Mouse (Mus musculus) forebrain, embryonic 10.5 days (tissue): ENCODE measurements around the gene Thap8. TPM values are rescaled to one million over a fixed set of nuclear protein-coding genes. Genes with fewer than 3 reads are reported as not detected.
A peak's percentile ranks its signal among the peaks of the same experiment; 100 is the strongest.

ENCODE experiments used
- DNase-seq: peaks from one replicate; pipeline ENCODE4 v3.0.0-alpha.2; 2017; ENCODE audit warnings: low spot score; ENCODE audit errors: extremely low spot score
- H3K27ac ChIP-seq: fragments of 300-500 bp; sonication (generic); 2 replicates; pipeline ENCODE4 v1.5.1; 2016; ENCODE audit warnings: mild to moderate bottlenecking
- H3K27me3 ChIP-seq: fragments of 300-500 bp; sonication (generic); 2 replicates; pipeline ENCODE4 v1.6.1; 2016; ENCODE audit warnings: mild to moderate bottlenecking; ENCODE audit not compliant: poor library complexity, severe bottlenecking
- H3K36me3 ChIP-seq: fragments of 300-500 bp; sonication (generic); replicated peaks from 2 replicates; pipeline ENCODE4 v1.6.1; 2016; ENCODE audit warnings: mild to moderate bottlenecking, moderate library complexity
- H3K4me1 ChIP-seq: fragments of 300-500 bp; sonication (generic); 2 replicates; pipeline ENCODE4 v1.6.1; 2016
- H3K4me3 ChIP-seq: fragments of 300-500 bp; sonication (generic); 2 replicates; pipeline ENCODE4 v1.5.1; 2016; ENCODE audit warnings: mild to moderate bottlenecking, moderate library complexity
- H3K9me3 ChIP-seq: fragments of 300-500 bp; sonication (generic); 2 replicates; pipeline ENCODE4 v1.6.1; 2016; ENCODE audit warnings: mild to moderate bottlenecking, moderate library complexity
- WGBS: fragments of 180-500 bp; shearing (Covaris S2); methylation state at CpG from one replicate; pipeline ENCODE4 v1.1.7; 2016; 5-methylcytosine and 5-hydroxymethylcytosine counted together
- polyA plus RNA-seq: library from polyadenylated mRNA; unstranded; fragments of >200 nt; fragmentation: Nextera tagmentation; extraction: Ambion mirVana; gene quantifications from 2 replicates; pipeline ENCODE4 v1.2.1, GENCODE M21; 2016

Gene Thap8
- polyA plus RNA-seq, 1 experiment from 2014 or later: 0.48 TPM

DNA sequence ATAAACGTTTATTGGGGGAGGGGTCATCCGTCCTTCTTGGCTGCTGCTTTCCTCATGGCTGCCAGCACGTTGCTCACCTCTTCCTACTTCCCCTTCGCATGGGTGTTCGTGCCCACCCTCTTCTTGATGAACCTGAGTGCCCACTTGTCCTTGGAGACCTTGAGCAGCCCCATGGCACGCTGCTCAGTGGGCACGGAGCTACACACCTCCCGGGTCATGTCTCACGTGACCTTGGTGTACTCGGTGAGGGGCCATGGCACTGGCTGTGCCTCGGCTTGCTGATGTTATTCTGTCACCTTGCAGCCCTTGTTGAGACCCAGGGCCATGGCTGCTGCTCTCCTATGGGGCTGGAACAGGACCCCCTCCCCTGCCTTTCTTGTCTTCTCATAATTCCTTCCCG lies 30.2 kb downstream of the Thap8 start:
- 90% methylated on average over 12 of the region's 12 CpGs for WGBS
- no peak for DNase-seq
- peaks cover 43% of the 10 kb centered on the region for H3K4me1 ChIP-seq
- H3K9me3 ChIP-seq: no peaks in the 10 kb centered on the region
- H3K27me3 ChIP-seq: no peaks in the 10 kb centered on the region
- H3K4me3 ChIP-seq: 0 out of 2 replicates have a peak overlapping the region, but pooled peaks have one; percentile 66
- H3K36me3 ChIP-seq: peaks cover 62% of the 10 kb centered on the region
- no peak overlapping the region for H3K27ac ChIP-seq

DNA sequence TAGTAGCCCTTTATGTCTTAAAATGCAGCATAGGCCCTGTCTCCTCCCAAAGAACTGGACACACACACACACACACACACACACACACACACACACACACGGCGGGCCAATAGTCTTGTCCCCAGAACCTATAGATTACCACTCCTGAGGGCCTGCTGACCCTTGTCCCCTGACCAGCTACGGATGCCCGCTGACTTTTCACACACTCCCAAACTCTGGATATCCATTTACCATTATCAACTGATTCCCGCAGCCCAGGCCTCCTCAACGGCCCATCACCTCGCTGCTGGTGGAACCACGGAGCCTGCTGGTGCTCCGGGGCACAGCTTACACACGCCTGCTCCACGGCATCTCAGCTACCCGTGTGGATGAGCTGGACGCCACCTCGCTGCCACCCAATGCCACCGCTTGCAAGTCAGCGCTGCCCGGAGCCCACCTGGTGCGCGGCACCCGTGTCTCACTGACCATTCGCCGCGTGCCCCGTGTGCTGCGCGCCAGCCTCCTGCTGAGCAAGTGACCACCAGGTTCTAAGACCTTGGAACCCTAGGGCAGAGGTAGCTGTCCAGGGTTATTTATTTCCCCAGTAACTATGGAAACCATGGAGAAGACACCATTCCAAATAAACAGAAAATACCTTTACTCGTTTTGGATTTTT lies 33.9 kb downstream of the Thap8 start:
- Histone ChIP-seq H3K27ac (no peak overlapping the region), H3K9me3 (no peaks in the 10 kb centered on the region), H3K36me3 (peaks cover 53% of the 10 kb centered on the region), H3K4me1 (peaks cover 39% of the 10 kb centered on the region), H3K4me3 (no peak overlapping the region; the same call in 1 of the 2 replicates), H3K27me3 (no peaks in the 10 kb centered on the region)
- 52% methylated on average over 27 of the region's 27 CpGs for WGBS
- no peak for DNase-seq

DNA sequence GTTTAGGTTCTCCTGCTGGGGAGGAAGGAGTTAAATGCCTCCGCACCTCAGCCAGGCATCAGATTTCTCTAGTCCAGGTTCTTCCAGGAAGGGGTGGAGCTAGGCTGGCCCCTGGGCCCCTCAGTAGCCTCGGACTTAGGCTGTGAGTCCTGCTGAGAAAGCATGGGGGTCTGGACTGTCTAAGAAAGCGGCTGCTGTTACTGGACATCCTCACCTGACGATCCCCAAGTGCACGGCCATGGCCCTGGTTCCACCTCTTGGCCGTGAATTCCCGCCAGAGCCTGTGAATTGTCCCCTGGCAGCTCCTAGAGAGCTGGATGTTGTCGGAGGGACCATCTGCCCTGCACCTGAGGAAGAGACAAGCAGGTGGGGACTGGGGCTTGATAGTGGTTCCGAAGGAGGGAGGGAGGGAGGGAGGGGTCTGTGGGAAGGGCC lies 34.8 kb downstream of the Thap8 start, which contains the start of gene Syne4:
TSS of gene Syne4 (plus strand) at position 87 of the 435 bp plus-strand sequence.
- 2% methylated on average over 9 of the region's 9 CpGs for WGBS
- Histone ChIP-seq H3K9me3 (no peaks in the 10 kb centered on the region), H3K4me1 (peaks cover 31% of the 10 kb centered on the region), H3K4me3 (peak within 1 kb of the TSS; percentile 59), H3K27ac (peak within 1 kb of the TSS; percentile 81), H3K36me3 (peaks cover 61% of the 10 kb centered on the region), H3K27me3 (no peaks in the 10 kb centered on the region)
- peak; percentile 60 for DNase-seq

DNA sequence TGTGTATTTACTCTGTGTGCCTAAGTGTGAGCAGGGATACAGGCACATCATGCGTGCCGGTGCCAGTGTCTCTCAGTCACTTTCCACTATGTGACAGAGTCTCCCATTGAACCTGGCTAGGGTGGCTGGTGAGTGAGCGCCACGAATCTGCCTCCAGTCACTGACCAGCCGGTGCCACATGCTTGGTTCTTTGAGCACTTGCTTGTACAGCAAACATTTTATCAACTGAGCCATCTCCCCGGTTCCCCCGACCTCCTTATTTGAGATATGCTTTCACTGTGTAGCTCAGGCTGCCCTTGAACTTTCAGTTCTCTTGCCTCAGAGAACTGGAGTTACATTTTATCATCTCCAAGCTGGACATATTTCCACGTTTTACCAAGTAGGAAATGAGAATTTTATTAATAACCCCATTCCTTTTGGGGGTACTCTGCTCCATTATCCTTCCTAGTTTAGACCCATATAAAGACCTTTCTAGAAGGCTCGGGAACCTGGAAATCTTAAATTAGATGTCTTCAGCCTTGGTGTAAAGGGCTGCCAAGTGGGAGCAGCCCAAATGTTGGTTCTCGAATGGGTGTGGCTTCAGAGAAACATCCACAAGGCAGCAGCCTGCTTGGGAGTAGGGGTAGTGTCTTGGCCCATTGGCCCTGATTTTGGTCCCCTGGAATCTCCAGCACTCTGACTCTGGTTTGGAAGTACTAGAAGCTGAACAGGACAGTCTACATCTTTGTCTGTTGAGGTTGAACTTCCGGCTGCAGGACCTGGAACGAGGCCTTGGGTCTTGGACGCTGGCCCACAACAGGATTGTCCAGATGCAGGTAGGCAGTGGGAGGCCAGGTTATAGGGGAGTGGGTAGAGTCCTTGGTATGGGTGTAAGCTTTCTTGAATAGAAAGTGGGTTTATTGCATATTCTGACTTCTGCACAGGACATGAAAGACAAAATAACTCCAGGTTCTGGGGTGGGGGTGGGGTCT lies 36.0 kb downstream of the Thap8 start:
- DNase-seq: no peak
- H3K4me1 ChIP-seq: peaks cover 27% of the 10 kb centered on the region
- H3K27me3 ChIP-seq: no peaks in the 10 kb centered on the region
- H3K27ac ChIP-seq: peak overlapping the region; percentile 81; the same call in 1 of the 2 replicates
- H3K9me3 ChIP-seq: no peaks in the 10 kb centered on the region
- 82% methylated on average over 13 of the region's 13 CpGs for WGBS
- peaks cover 57% of the 10 kb centered on the region for H3K36me3 ChIP-seq
- H3K4me3 ChIP-seq: peak overlapping the region; percentile 59

DNA sequence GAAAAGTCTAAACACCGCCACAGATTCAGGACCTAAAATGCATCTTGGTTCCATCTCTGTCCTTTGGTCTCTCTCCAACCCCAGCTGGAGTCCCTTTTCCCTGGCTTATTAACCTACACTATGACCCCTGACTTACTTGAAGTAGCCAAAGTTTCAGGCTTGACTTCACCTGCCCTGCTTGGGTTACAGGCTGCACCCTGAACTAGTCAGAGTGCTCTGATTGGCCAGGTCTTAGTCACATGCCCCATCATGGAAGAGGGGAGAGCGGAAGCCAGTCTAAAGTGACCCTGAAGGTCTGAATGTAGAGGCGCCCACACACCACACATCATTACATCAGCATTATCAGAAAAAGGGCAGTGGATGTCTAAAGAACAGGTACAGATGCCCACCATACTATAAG lies 38.2 kb downstream of the Thap8 start:
- 88% methylated on average over 3 of the region's 3 CpGs for WGBS
- no peaks in the 10 kb centered on the region for H3K27me3 ChIP-seq
- no peak overlapping the region for H3K4me3 ChIP-seq
- no peak overlapping the region for H3K27ac ChIP-seq
- H3K4me1 ChIP-seq: peaks cover 45% of the 10 kb centered on the region
- no peak for DNase-seq
- no peaks in the 10 kb centered on the region for H3K9me3 ChIP-seq
- peaks cover 34% of the 10 kb centered on the region for H3K36me3 ChIP-seq

DNA sequence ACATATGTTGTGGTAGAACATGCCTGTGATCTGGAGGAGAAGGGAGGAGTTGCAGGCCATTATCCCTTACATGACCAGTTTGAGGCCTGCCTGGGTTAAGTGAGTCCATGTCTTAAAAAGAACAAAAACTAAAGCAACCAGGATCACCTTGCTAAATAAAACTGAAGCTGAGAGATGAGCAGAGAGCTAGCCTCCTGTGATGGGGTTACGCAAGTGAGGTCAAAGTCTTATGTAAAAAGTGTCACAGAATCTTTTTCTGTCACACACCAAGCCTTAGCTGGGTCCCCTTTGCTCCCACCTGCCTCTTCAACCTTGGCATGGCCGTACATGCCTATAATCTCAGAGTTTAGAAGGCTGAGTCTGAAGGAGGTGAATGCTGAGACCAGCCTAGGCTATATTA lies 41.1 kb downstream of the Thap8 start:
- no peak for DNase-seq
- no peak overlapping the region for H3K27ac ChIP-seq
- H3K36me3 ChIP-seq: peaks cover 26% of the 10 kb centered on the region; the same call in 1 of the 2 replicates
- WGBS: 84% methylated on average over 2 of the region's 2 CpGs
- H3K4me1 ChIP-seq: peaks cover 22% of the 10 kb centered on the region
- H3K4me3 ChIP-seq: peak overlapping the region; percentile 88
- H3K27me3 ChIP-seq: peaks cover 6% of the 10 kb centered on the region; the same call in 1 of the 2 replicates
- peaks cover 3% of the 10 kb centered on the region; the same call in 1 of the 2 replicates for H3K9me3 ChIP-seq

DNA sequence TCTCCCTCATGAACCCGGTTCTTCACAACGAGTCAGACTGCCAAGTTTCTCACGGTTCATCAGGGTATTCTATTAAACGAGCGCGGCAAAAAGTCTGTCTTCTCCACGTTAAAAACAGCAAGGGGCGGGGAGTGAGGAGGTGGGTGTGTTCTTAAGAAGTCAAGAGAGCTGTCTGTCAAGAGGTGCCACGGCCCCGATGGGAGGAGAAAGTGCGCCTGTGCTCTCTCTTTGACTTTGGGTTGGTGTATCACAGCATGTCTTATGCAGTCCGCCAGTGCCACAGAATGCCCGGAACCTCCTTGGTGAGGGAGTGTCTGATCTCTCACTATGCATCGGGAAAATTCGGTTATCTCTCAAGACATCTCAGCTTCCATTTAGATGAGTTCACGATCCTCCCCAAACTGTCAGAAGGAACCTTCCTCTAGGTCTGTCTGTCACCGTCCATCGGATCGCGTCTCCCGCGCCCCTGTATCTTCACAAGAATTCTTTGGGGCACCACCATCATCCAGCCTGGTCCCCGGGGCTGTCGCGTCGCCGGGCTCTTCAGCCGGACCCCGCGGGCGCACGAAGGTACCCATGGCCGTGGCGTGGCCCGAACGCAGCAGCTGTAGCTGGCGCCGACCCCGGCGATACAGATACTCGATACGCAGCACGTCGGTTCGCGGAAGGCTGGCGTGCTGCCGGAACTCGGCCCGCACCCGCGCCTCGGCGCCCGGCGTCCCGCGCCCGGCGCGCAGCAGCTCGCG lies 41.8 kb downstream of the Thap8 start, which contains the start of gene E130208F15Rik:
TSS of gene E130208F15Rik (plus strand) at position 202 of the 746 bp plus-strand sequence.
- peaks cover 22% of the 10 kb centered on the region for H3K4me1 ChIP-seq
- under 1% methylated on average over 63 of the region's 63 CpGs for WGBS

DNA sequence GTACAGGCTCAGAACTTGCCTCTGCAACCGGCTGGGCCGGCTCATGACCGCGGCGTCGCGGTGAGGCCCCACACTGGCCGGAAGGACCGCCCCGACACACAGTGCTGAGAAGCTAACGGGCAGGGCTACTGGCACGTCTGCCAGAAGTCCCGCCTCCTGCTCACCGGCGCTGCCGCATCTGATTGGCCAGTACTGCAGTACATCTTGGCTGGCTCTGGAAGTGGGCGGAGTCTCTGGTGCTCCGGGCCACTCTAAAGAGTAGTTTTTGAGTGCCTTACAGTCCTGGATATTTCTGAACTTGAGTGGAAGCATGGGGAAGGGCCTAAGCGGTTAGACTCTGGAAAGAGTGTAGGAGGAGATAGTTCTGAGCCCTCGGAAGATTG lies 42.4 kb downstream of the Thap8 start:
- WGBS: under 1% methylated on average over 20 of the region's 20 CpGs
- peaks cover 20% of the 10 kb centered on the region; the same call in 1 of the 2 replicates for H3K36me3 ChIP-seq
- H3K4me3 ChIP-seq: peak overlapping the region; percentile 88
- peaks cover 22% of the 10 kb centered on the region for H3K4me1 ChIP-seq
- H3K27me3 ChIP-seq: peaks cover 6% of the 10 kb centered on the region
- peak; percentile 95 for DNase-seq
- H3K9me3 ChIP-seq: peaks cover 3% of the 10 kb centered on the region; the same call in 1 of the 2 replicates
- H3K27ac ChIP-seq: peak overlapping the region; percentile 90

More for the DNA sequence above, 41.8 kb downstream of the Thap8 start, which contains the start of gene E130208F15Rik:
- H3K36me3 ChIP-seq: peaks cover 22% of the 10 kb centered on the region; the same call in 1 of the 2 replicates
- H3K9me3 ChIP-seq: peaks cover 3% of the 10 kb centered on the region; the same call in 1 of the 2 replicates
- peaks cover 6% of the 10 kb centered on the region; the same call in 1 of the 2 replicates for H3K27me3 ChIP-seq
- peak within 1 kb of the TSS; percentile 88 for H3K4me3 ChIP-seq
- DNase-seq: peak; percentile 62
- peak within 1 kb of the TSS; percentile 90 for H3K27ac ChIP-seq

DNA sequence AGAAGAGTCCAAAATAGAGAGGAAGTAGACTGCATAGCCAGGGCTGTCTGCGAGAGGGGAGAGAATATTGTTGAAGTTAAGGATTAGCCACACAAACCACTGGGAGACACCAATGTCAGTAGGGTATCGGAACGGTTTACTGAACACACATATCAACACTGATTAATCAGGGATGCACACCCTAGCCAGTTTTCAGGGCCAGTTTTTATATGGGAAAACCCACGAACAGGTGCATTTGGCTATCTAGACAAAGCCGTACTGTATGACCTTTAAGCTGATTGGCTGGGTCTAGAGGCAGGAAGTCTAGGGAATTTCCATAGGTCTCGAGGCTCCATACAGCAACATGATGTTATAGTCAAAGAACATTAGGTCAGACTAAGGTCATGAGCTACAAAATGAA lies 43.0 kb downstream of the Thap8 start:
- peak overlapping the region; percentile 90 for H3K27ac ChIP-seq
- H3K36me3 ChIP-seq: peaks cover 20% of the 10 kb centered on the region; the same call in 1 of the 2 replicates
- peak overlapping the region; percentile 88 for H3K4me3 ChIP-seq
- WGBS: 40% methylated on average over 6 of the region's 6 CpGs
- no peak for DNase-seq
- H3K9me3 ChIP-seq: peaks cover 3% of the 10 kb centered on the region; the same call in 1 of the 2 replicates
- peaks cover 22% of the 10 kb centered on the region for H3K4me1 ChIP-seq
- peaks cover 6% of the 10 kb centered on the region for H3K27me3 ChIP-seq

DNA sequence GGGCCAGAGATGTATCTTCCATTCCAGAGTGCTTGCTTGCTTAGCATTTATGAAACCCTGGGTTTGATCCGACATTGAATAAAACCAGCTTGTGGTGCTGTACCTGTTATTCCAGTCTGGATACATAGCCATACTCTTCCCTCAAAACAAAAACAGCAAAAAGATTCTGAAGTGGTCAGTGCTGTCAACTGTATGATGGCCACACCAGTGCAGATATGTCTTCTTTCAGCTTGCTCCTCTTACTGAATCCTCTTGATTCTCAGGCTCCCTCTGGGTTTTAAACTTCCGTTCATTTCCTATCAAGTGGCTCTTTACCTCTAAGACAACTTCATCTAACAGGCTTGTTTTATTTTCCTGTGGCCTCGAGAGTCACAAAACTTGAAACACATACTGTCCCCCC lies 43.9 kb downstream of the Thap8 start, which contains the start of gene Sdhaf1:
TSS of gene Sdhaf1 (minus strand) at position 101 of the 400 bp plus-strand sequence.
- Histone ChIP-seq H3K36me3 (peaks cover 12% of the 10 kb centered on the region; the same call in 1 of the 2 replicates), H3K4me1 (peaks cover 26% of the 10 kb centered on the region), H3K27me3 (peaks cover 6% of the 10 kb centered on the region), H3K9me3 (peaks cover 3% of the 10 kb centered on the region; the same call in 1 of the 2 replicates), H3K27ac (peak within 1 kb of the TSS; percentile 90), H3K4me3 (peak within 1 kb of the TSS; percentile 88)
- 77% methylated on average over 3 of the region's 3 CpGs for WGBS
- DNase-seq: no peak

DNA sequence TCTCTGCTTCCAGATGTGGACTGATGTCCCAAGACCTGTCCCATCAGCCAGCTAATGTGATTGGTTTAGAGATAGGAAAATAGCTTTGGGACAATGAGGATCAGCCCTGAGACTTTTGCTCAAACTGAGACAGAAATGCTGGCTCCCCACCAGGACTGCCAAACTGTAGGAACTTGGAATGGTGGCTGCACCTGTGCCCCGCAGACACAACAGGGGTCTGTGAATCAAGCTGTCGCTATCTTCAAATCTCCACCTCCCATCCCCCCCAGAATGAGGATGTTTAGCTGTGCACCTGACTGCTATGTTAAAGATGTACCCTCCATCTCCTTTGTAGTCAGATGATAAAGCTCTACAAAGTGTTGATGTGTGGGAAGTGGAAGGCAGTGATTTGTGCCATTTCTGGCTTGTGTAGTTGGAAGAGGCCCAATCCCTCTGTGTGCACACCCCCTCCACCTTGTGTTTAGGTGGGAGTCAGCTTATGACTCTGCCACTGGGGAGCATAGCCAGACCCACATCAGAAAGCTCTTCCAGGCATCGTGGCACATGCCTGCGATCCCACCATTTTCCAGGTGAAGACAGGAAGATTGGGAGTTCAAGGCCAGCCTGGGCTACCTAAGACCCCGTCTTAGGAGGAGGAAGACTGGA lies 44.5 kb downstream of the Thap8 start:
- Histone ChIP-seq H3K9me3 (peaks cover 3% of the 10 kb centered on the region; the same call in 1 of the 2 replicates), H3K27ac (no peak overlapping the region), H3K36me3 (peaks cover 7% of the 10 kb centered on the region; the same call in 1 of the 2 replicates), H3K4me3 (no peak overlapping the region), H3K27me3 (peaks cover 6% of the 10 kb centered on the region), H3K4me1 (peaks cover 27% of the 10 kb centered on the region)
- no peak for DNase-seq
- 83% methylated on average over 5 of the region's 5 CpGs for WGBS
